Mouse (Mus musculus): ENCODE results near the gene Mrap2. TPM values are rescaled to one million over a fixed set of nuclear protein-coding genes. Genes with fewer than 3 reads are reported as not detected.

Gene Mrap2
- polyA plus RNA-seq, 2 experiments = 0.14 to 0.22 TPM

DNA sequence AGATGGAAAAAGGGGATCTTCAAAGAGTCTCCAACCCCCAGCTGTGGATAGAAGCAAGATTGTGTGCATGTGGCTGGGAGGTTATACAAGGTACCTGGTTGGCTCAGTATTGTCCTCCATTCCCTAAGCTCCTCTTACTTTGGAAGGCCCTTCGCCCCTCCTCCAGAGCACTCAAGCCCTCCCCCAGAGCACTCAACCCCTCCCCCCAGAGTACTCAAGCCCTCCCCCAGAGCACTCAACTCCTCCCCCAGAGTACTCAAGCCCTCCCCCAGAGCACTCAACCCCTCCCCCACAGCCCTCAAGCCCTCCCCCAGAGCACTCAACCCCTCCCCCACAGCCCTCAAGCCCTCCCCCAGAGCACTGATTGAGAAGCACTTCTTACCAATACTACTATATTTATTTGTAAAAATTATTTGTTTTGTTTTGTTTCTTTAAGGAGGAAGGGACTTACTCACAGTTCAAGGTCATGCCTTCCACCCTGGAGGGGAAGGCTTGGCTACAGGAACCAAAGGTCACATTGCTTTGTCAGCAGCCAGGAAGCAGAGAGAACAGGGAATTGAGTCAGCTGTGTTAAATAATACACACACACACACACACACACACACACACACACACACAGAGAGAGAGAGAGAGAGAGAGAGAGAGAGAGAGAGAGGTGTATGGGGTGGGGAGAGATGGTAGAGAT lies 8.7 kb downstream of the Mrap2 start:
- no peak overlapping the region for H3K27ac ChIP-seq (replicated peaks; ENCODE audit: low read depth, low read length)
- H3K4me3 ChIP-seq (replicated peaks; ENCODE audit: low read length) = no peak overlapping the region
- no peak overlapping the region for H3K4me2 ChIP-seq (replicated peaks; ENCODE audit: low read depth, low read length, severe bottlenecking)
- WGBS = 93% methylated on average over 1 of the region's 1 CpGs
- TF ChIP-seq POLR2A (IDR thresholded peaks at IDR 0.05; ENCODE audit: borderline replicate concordance, extremely low read depth, insufficient read depth, insufficient read length) = no peak
- no peaks in the 10 kb centered on the region for H3K9me3 ChIP-seq (ENCODE audit: control insufficient read depth, low read length)
- no peak overlapping the region for H3K9ac ChIP-seq (ENCODE audit: low read depth, low read length, severe bottlenecking)
- H3K27me3 ChIP-seq (ENCODE audit: control insufficient read depth, insufficient read depth, low read length) = no peaks in the 10 kb centered on the region
- ATAC-seq (ENCODE audit: low FRiP score, low read depth) = no peak
- DNase-seq (ENCODE audit: low spot score) = no peak
- no peaks in the 10 kb centered on the region for H3K36me3 ChIP-seq (ENCODE audit: control insufficient read depth, insufficient read depth, low read length)
- no peaks in the 10 kb centered on the region for H3K4me1 ChIP-seq (ENCODE audit: control insufficient read depth, insufficient read depth, low read length)

DNA sequence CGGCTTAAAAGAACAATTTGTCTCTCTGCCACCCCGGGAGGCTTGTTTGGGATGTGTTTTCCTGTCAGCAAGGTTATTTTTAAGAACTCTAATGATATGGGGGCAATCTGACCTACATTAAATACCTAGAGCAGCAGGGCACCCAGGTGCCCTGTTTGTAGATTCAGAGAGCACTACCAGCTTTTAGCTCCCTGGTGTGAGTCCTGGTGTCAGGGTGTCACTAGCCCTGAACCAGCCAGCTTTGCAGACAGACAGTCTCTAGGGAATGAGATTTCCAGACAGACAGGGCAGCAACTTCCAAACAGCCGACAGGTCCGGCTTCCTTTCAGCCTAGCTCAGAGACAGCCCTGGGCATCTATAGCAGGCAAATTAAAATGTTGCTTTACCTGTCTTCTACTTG lies 18.5 kb downstream of the Mrap2 start:
- 76% methylated on average over 4 of the region's 4 CpGs for WGBS

DNA sequence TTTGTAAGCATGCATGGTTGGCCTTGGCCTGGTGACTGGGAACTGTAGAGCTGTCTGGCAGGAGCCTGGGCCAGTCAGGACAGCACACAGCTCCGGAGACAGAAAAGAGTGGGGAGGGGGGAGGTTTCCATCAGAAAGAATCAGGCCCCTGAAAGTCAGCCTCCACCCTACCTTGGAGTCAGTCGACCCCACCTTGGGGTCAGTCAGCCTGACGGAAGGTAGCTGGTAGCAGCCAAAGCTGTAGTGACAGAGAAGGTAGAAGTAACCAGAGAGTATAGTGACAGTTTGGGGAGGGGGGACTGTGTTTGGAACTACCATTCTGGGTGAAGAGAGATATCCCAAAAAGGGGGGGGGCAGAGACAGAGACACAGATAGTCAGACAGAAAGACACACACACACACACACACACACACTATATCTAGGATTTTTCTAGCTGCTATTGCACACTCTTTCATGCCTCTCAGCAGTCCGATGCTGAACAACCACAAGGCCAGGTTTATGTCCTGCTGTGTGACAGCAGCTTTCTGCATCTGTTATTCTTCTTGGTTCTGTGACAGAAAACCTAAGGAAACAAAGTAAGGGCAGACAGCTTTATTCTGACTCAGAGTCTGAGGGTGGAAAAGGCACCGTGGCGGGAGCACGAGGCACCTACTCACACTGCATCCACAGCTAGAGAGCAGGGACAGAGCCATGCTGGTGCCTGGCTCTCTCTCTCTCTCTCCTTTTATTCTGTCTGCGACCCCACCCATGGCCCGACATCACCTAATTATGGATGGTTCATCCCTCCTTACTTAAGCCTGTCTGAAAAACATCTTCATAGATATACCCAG lies 23.1 kb downstream of the Mrap2 start:
- Histone ChIP-seq H3K27ac (replicated peaks; ENCODE audit: low read depth, low read length) (no peak overlapping the region), H3K9ac (ENCODE audit: low read depth, low read length, severe bottlenecking) (no peak overlapping the region), H3K4me1 (ENCODE audit: control insufficient read depth, insufficient read depth, low read length) (no peaks in the 10 kb centered on the region), H3K9me3 (ENCODE audit: control insufficient read depth, low read length) (no peaks in the 10 kb centered on the region), H3K36me3 (ENCODE audit: control insufficient read depth, insufficient read depth, low read length) (no peaks in the 10 kb centered on the region), H3K4me3 (replicated peaks; ENCODE audit: low read length) (no peak overlapping the region), H3K4me2 (replicated peaks; ENCODE audit: low read depth, low read length, severe bottlenecking) (no peak overlapping the region), H3K27me3 (ENCODE audit: control insufficient read depth, insufficient read depth, low read length) (no peaks in the 10 kb centered on the region)
- 71% methylated on average over 9 of the region's 9 CpGs for WGBS
- ATAC-seq (ENCODE audit: low FRiP score, low read depth) = no peak
- no peak for TF ChIP-seq POLR2A (IDR thresholded peaks at IDR 0.05; ENCODE audit: borderline replicate concordance, extremely low read depth, insufficient read depth, insufficient read length)
- no peak for DNase-seq (ENCODE audit: low spot score)

More for the DNA sequence above, 18.5 kb downstream of the Mrap2 start:
- Histone ChIP-seq H3K36me3 (ENCODE audit: control insufficient read depth, insufficient read depth, low read length) (no peaks in the 10 kb centered on the region), H3K4me2 (replicated peaks; ENCODE audit: low read depth, low read length, severe bottlenecking) (no peak overlapping the region), H3K9me3 (ENCODE audit: control insufficient read depth, low read length) (no peaks in the 10 kb centered on the region), H3K4me3 (replicated peaks; ENCODE audit: low read length) (no peak overlapping the region), H3K27me3 (ENCODE audit: control insufficient read depth, insufficient read depth, low read length) (no peaks in the 10 kb centered on the region), H3K4me1 (ENCODE audit: control insufficient read depth, insufficient read depth, low read length) (no peaks in the 10 kb centered on the region), H3K9ac (ENCODE audit: low read depth, low read length, severe bottlenecking) (no peak overlapping the region), H3K27ac (replicated peaks; ENCODE audit: low read depth, low read length) (no peak overlapping the region)
- TF ChIP-seq POLR2A (IDR thresholded peaks at IDR 0.05; ENCODE audit: borderline replicate concordance, extremely low read depth, insufficient read depth, insufficient read length) = no peak
- ATAC-seq (ENCODE audit: low FRiP score, low read depth) (no peak), DNase-seq (ENCODE audit: low spot score) (no peak)

DNA sequence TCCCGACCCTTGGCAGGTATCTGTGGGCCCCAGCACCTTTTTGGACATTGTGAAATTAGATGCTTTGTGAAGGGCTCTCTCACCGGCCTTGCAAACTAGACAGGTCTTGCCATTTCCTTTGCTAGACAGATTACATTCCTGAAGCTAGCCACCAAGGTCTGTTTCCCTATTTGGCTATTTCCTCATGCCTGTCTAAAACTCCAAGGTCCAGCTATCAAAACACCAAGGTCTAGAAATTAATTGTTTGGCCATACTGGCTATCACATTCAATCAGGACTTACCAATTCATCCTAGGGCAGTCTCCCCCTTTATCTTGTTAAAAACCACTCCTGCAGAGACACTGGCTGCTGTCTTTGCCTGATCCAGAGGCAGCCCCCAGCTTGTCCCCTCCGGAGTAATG lies 23.9 kb downstream of the Mrap2 start:
- Histone ChIP-seq H3K4me3 (replicated peaks; ENCODE audit: low read length) (no peak overlapping the region), H3K27me3 (ENCODE audit: control insufficient read depth, insufficient read depth, low read length) (no peaks in the 10 kb centered on the region), H3K9me3 (ENCODE audit: control insufficient read depth, low read length) (no peaks in the 10 kb centered on the region), H3K4me1 (ENCODE audit: control insufficient read depth, insufficient read depth, low read length) (no peaks in the 10 kb centered on the region), H3K9ac (ENCODE audit: low read depth, low read length, severe bottlenecking) (no peak overlapping the region), H3K27ac (replicated peaks; ENCODE audit: low read depth, low read length) (no peak overlapping the region), H3K4me2 (replicated peaks; ENCODE audit: low read depth, low read length, severe bottlenecking) (no peak overlapping the region), H3K36me3 (ENCODE audit: control insufficient read depth, insufficient read depth, low read length) (no peaks in the 10 kb centered on the region)
- 67% methylated on average over 3 of the region's 3 CpGs for WGBS
- no peak for TF ChIP-seq POLR2A (IDR thresholded peaks at IDR 0.05; ENCODE audit: borderline replicate concordance, extremely low read depth, insufficient read depth, insufficient read length)
- ATAC-seq (ENCODE audit: low FRiP score, low read depth) (no peak), DNase-seq (ENCODE audit: low spot score) (no peak)

DNA sequence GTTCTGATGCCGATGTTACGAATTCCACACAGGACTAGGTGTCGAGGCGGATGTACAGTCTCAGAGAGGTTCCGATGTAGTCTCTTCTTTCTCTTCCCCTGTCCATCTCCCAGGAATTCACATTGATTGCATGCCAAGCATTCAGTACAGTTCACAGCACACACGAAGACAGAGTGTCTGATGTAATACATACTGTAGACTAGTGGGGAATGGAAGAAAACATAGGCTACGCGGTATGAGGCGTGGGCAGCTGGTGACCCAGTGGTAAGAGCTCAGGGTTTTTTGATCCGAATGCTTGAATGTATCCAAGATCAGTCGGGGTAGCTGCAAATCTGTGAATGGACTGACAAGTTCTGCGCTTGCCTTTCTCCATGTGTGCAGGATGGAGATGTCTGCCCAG lies 25.0 kb downstream of the Mrap2 start:
- WGBS = 91% methylated on average over 12 of the region's 12 CpGs

More for the DNA sequence above, 25.0 kb downstream of the Mrap2 start:
- Histone ChIP-seq H3K4me2 (replicated peaks; ENCODE audit: low read depth, low read length, severe bottlenecking) (no peak overlapping the region), H3K36me3 (ENCODE audit: control insufficient read depth, insufficient read depth, low read length) (no peaks in the 10 kb centered on the region), H3K27ac (replicated peaks; ENCODE audit: low read depth, low read length) (no peak overlapping the region), H3K27me3 (ENCODE audit: control insufficient read depth, insufficient read depth, low read length) (no peaks in the 10 kb centered on the region), H3K9ac (ENCODE audit: low read depth, low read length, severe bottlenecking) (no peak overlapping the region), H3K4me3 (replicated peaks; ENCODE audit: low read length) (no peak overlapping the region), H3K4me1 (ENCODE audit: control insufficient read depth, insufficient read depth, low read length) (no peaks in the 10 kb centered on the region), H3K9me3 (ENCODE audit: control insufficient read depth, low read length) (no peaks in the 10 kb centered on the region)
- DNase-seq (ENCODE audit: low spot score) (no peak), ATAC-seq (ENCODE audit: low FRiP score, low read depth) (no peak)
- no peak for TF ChIP-seq POLR2A (IDR thresholded peaks at IDR 0.05; ENCODE audit: borderline replicate concordance, extremely low read depth, insufficient read depth, insufficient read length)

Data from limb, embryonic 14.5 days (tissue).